Comparison of ENCODE assay signal across 27 mouse cellular contexts in genomic region chr6:89566740-89567139, GRCm38 (mm10). TPM values are rescaled to one million over a fixed set of nuclear protein-coding genes. Genes with fewer than 3 reads are reported as not detected.
DNase-seq lines count a peak whose midpoint lies in the region; ATAC-seq lines count a peak whose summit lies in the region.
"Had no signal": no experiment of that assay in that cellular context is flagged by ENCODE, and none has a peak within 500 bp of the region (broad histone marks: within the 10 kb centered on the region; RNA-seq: fewer than 3 reads in every experiment).

No protein-coding gene starts in this region.

- 0 out of 2 replicates have a peak overlapping the region, but pooled peaks have one; percentile 53 for H3K27ac ChIP-seq in forebrain, embryonic 12.5 days
- no peak overlapping the region for H3K27ac ChIP-seq in forebrain, embryonic 16.5 days (ENCODE audit: low read length)
- H3K27ac ChIP-seq in midbrain, embryonic 13.5 days, result peak overlapping the region; percentile 30; the same call in 1 of the 2 replicates
- H3K27ac ChIP-seq in midbrain, embryonic 15.5 days, result no peak overlapping the region
- H3K27ac ChIP-seq: forebrain, embryonic 10.5 days; heart, embryonic 15.5 days; intestine, embryonic 15.5 days had no signal

- H3K36me3 ChIP-seq in forebrain, embryonic 12.5 days (replicated peaks), result peaks cover 10% of the 10 kb centered on the region; the same call in 1 of the 2 replicates
- 0 out of 2 replicates have a peak, but pooled peaks cover 2% of the 10 kb centered on the region for H3K36me3 ChIP-seq in forebrain, embryonic 16.5 days (ENCODE audit: control insufficient read depth, insufficient read depth)
- peaks cover 5% of the 10 kb centered on the region; the same call in 1 of the 2 replicates for H3K36me3 ChIP-seq in midbrain, embryonic 13.5 days
- no peaks in the 10 kb centered on the region for H3K36me3 ChIP-seq in midbrain, embryonic 15.5 days (replicated peaks)
- H3K36me3 ChIP-seq: heart, embryonic 12.5 days; heart, embryonic 15.5 days; intestine, embryonic 15.5 days had no signal

- WGBS in forebrain, embryonic 12.5 days, result 55% methylated on average over 4 of the region's 4 CpGs
- WGBS in forebrain, embryonic 16.5 days, result 46% methylated on average over 4 of the region's 4 CpGs
- WGBS in midbrain, embryonic 13.5 days, result 51% methylated on average over 4 of the region's 4 CpGs
- 58% methylated on average over 4 of the region's 4 CpGs for WGBS in midbrain, embryonic 15.5 days

- no peaks in the 10 kb centered on the region for H3K9me3 ChIP-seq in forebrain, embryonic 12.5 days
- H3K9me3 ChIP-seq in forebrain, embryonic 16.5 days (ENCODE audit: control insufficient read depth, low read length), result no peaks in the 10 kb centered on the region
- no peaks in the 10 kb centered on the region for H3K9me3 ChIP-seq in midbrain, embryonic 13.5 days
- H3K9me3 ChIP-seq in midbrain, embryonic 15.5 days, result no peaks in the 10 kb centered on the region
- H3K9me3 ChIP-seq: forebrain, embryonic 10.5 days; G1E; heart, embryonic 12.5 days; heart, embryonic 15.5 days; intestine, embryonic 15.5 days had no signal

- no peaks in the 10 kb centered on the region for H3K27me3 ChIP-seq in forebrain, embryonic 12.5 days
- H3K27me3 ChIP-seq in forebrain, embryonic 16.5 days (replicated peaks; ENCODE audit: control insufficient read depth, insufficient read depth, low read length), result no peaks in the 10 kb centered on the region
- H3K27me3 ChIP-seq in midbrain, embryonic 13.5 days, result no peaks in the 10 kb centered on the region
- H3K27me3 ChIP-seq in midbrain, embryonic 15.5 days (replicated peaks), result no peaks in the 10 kb centered on the region
- H3K27me3 ChIP-seq: CH12.LX; heart, embryonic 12.5 days; heart, embryonic 15.5 days; intestine, embryonic 15.5 days; Patski had no signal

- ATAC-seq in forebrain, embryonic 12.5 days (ENCODE audit: low FRiP score), result no peak
- ATAC-seq in forebrain, embryonic 16.5 days, result no peak
- no peak for ATAC-seq in midbrain, embryonic 13.5 days
- no peak for ATAC-seq in midbrain, embryonic 15.5 days (replicated peaks)
- ATAC-seq: forebrain, postnatal 0 days; hindbrain, embryonic 16.5 days; intestine, embryonic 15.5 days; Patski had no signal

- peak; percentile 61 for DNase-seq in heart, adult 11 months
- DNase-seq in heart, postnatal 4 days, result no peak
- DNase-seq in brain, adult 2 months (ENCODE audit: low read depth, low spot score), result peak; percentile 44
- DNase-seq: adrenal gland, postnatal 25 days; B cell, adult 2 months; cerebellum, adult 18-20 months; cerebellum, adult 9-10 months; cerebellum, postnatal 14 days; forebrain, postnatal 0 days; gastrocnemius, postnatal 10 days; gastrocnemius, postnatal 36 days; heart, adult 18-20 months; heart, postnatal 10 days; heart, postnatal 36 days; kidney, adult 11 months had no signal

- H3K4me3 ChIP-seq in forebrain, embryonic 12.5 days (replicated peaks), result no peak overlapping the region
- no peak overlapping the region for H3K4me3 ChIP-seq in forebrain, embryonic 16.5 days (replicated peaks; ENCODE audit: low read length)
- H3K4me3 ChIP-seq in midbrain, embryonic 13.5 days (replicated peaks), result no peak overlapping the region
- no peak overlapping the region for H3K4me3 ChIP-seq in midbrain, embryonic 15.5 days
- H3K4me3 ChIP-seq: forebrain, embryonic 10.5 days; heart, embryonic 12.5 days; heart, embryonic 15.5 days; intestine, embryonic 15.5 days had no signal

- no peak overlapping the region for H3K4me2 ChIP-seq in forebrain, embryonic 12.5 days
- no peak overlapping the region for H3K4me2 ChIP-seq in forebrain, embryonic 16.5 days (ENCODE audit: low read length)
- no peak overlapping the region for H3K4me2 ChIP-seq in midbrain, embryonic 13.5 days (replicated peaks)
- H3K4me2 ChIP-seq in midbrain, embryonic 15.5 days, result no peak overlapping the region
- H3K4me2 ChIP-seq: heart, embryonic 12.5 days; heart, embryonic 15.5 days; intestine, embryonic 15.5 days had no signal

- H3K9ac ChIP-seq in forebrain, embryonic 12.5 days, result no peak overlapping the region
- no peak overlapping the region for H3K9ac ChIP-seq in forebrain, embryonic 16.5 days (replicated peaks; ENCODE audit: low read depth, low read length)
- H3K9ac ChIP-seq in midbrain, embryonic 13.5 days (replicated peaks), result 0 out of 2 replicates have a peak overlapping the region, but pooled peaks have one; percentile 14
- H3K9ac ChIP-seq in midbrain, embryonic 15.5 days, result no peak overlapping the region
- H3K9ac ChIP-seq: forebrain, postnatal 0 days; heart, embryonic 12.5 days; heart, embryonic 15.5 days; intestine, embryonic 15.5 days had no signal

- peaks cover 15% of the 10 kb centered on the region for H3K4me1 ChIP-seq in forebrain, embryonic 12.5 days
- no peaks in the 10 kb centered on the region for H3K4me1 ChIP-seq in forebrain, embryonic 16.5 days (replicated peaks; ENCODE audit: control insufficient read depth, insufficient read depth, low read length)
- H3K4me1 ChIP-seq in midbrain, embryonic 13.5 days (replicated peaks), result peaks cover 16% of the 10 kb centered on the region
- H3K4me1 ChIP-seq in midbrain, embryonic 15.5 days, result 0 out of 2 replicates have a peak, but pooled peaks cover 5% of the 10 kb centered on the region
- H3K4me1 ChIP-seq: heart, embryonic 15.5 days; intestine, embryonic 15.5 days had no signal

RNA-seq across cellular contexts. Expression of gene Chchd6, which starts 28.7 kb away (rescaled TPM):
- polyA plus RNA-seq in forebrain, embryonic 12.5 days (2016; fragmentation: Nextera tagmentation; extraction: Ambion mirVana), result 87.3 and 88.5 TPM in 2 replicates
- polyA plus RNA-seq in forebrain, embryonic 16.5 days (2015; fragmentation: Nextera tagmentation; extraction: Ambion mirVana), result 145 and 168 TPM in 2 replicates
- total RNA-seq in heart, postnatal 4 days (2021), result 10 to 100 TPM; 18.8 to 19.8 TPM
- polyA plus RNA-seq in midbrain, embryonic 13.5 days (2015; fragmentation: Nextera tagmentation; extraction: Ambion mirVana), result 121 and 126 TPM in 2 replicates
- polyA plus RNA-seq in midbrain, embryonic 15.5 days (2015; fragmentation: Nextera tagmentation; extraction: Ambion mirVana), result 173 and 185 TPM in 2 replicates

Comparison
In these comparisons a context has a peak if more than half of its experiments do, and no peak if none do; other contexts are left out.
1. H3K27ac ChIP-seq: peak in forebrain, embryonic 12.5 days (single experiment) and midbrain, embryonic 13.5 days (single experiment); none in forebrain, embryonic 16.5 days (single experiment) and midbrain, embryonic 15.5 days (single experiment).